Mouse (Mus musculus): ENCODE data around the gene Rnf113a2.

GRCm38 (mm10) chr12:84400653-84401052 lies 16.3 kb upstream of the Rnf113a2 start:
- no peak for TF ChIP-seq CTCF (IDR thresholded peaks at IDR 0.05; ENCODE audit: low read depth)
- no peak for TF ChIP-seq EP300 (optimal IDR thresholded peaks at IDR 0.05)
